Mouse (Mus musculus) granulocyte monocyte progenitor cell, adult 5-6 weeks (primary cell): ENCODE results near the gene Vcpkmt. TPM values are rescaled to one million over a fixed set of nuclear protein-coding genes. Genes with fewer than 3 reads are reported as not detected.

Experiments used
- ATAC-seq: replicated peaks from 2 replicates; pipeline ENCODE4 v1.8.0; 2016; ENCODE audit warnings: mild to moderate bottlenecking, moderate TSS enrichment, inconsistent platforms; ENCODE audit not compliant: poor library complexity, severe bottlenecking
- total RNA-seq, 2 experiments: library from RNA; stranded (forward) in 1 of 2; stranded (reverse) in 1 of 2; fragments of 200-712, 200-1000 nt in 1 of 2; fragments of >200 nt in 1 of 2; fragmentation: Nextera tagmentation in 1 of 2; gene quantifications; 2 replicates each; pipeline ENCODE4 v1.2.3; 2014 to 2017

Vcpkmt gene
- total RNA-seq, 2 experiments from 2014 or later = 7.0 to 17.4 TPM

DNA sequence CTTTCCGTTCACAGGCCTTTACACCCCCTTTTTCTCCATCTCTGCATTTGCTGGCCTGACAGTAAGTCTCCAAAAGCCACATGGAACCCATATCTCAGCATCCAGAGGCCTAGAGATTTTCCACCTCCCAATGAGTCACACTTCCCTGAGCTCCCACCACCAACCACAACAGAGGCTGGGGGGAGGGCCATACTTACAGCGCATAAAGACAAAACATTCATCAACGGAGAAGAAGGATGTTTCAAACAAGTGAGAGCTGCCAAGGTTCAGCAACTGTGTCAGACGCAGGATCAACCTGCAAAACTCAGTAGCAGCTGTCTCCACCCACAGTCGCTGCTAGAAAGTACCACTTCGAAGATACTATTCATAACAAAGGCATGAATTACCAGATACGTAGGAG is 43.5 kb downstream of the Vcpkmt start:
- peak; percentile 56 for ATAC-seq

DNA sequence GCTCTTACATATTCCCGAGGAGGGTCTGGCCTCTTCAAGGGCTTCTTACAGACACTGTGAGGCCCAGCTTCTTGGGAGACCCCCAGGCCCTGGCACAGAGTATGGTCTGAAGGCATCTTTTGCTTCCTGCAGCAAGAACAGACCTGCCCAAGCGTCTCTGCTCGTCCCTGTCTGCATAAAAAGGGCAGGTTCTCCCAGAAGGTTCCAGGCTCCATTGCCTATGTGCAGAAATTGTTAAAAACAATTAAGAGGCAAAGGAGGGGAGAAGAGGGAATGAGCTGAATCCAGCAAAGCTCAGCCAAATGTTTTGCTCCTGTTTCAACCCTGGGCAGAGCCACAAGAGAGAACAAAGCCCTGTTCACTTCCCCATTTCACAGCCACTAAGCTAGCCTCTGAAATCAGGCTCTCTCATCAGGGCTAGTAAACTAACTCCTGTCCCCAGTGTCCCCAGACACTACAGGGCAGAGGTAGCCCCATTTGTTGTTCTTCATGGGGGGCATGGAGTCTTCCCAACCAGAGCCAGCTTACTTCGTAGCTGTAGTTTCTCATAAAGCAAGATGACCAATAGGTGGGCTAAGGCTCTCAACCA is 44.4 kb downstream of the Vcpkmt start:
- ATAC-seq = peak; percentile 55

DNA sequence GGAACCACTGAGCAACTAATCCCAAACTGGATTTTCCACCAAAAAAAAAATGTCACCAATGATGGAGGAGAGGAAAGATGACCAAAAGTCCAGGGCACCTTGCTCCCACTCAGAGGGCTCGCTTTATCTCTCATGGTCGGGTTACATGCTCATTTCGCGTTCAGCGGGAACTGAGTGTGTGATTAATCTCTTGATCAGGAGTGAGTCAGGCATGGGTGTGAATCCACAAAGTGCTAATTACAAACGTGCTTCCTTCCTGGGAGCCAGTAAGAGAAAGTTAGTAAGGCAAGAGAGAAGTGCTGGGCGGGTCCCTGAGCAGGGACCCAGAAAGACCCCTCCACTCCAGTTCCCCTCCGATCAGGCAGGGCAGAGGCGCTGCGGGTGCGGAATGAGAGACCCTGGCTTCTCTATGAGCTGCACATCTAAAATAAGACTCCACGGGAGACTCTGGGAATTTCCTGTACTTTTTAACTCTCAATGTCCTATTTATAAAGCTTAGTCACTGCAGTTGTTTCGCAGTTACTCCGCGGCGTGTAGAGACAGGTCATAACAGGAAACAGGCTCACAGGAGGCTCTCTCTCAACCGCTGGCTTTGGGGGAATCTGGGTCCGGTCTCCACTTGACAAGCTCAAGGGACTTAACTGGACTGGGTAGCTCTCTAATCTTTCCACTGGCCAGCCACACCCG is 45.0 kb downstream of the Vcpkmt start:
- ATAC-seq = peak; percentile 64

DNA sequence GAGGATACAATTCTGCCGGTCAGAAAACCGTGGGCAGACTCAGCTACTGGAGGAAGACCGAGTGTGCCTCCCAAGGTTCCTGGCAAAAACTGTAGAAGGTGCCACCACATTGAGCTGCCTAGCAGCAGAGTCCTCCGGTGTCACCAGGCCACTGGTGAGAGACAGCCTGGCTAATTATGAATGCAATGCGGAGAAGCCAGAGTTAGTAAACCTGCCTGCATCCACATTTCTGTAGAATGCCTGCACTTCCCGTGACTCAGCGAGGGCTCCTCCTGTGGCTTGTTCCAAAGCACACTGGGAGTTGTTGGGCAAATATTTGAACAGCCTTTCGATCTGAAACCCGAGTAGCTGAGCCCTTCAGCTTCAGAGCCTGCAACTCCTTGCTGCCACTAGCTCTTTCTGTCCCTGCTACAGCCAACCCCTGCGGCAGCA is 45.6 kb downstream of the Vcpkmt start:
- peak; percentile 27 for ATAC-seq

DNA sequence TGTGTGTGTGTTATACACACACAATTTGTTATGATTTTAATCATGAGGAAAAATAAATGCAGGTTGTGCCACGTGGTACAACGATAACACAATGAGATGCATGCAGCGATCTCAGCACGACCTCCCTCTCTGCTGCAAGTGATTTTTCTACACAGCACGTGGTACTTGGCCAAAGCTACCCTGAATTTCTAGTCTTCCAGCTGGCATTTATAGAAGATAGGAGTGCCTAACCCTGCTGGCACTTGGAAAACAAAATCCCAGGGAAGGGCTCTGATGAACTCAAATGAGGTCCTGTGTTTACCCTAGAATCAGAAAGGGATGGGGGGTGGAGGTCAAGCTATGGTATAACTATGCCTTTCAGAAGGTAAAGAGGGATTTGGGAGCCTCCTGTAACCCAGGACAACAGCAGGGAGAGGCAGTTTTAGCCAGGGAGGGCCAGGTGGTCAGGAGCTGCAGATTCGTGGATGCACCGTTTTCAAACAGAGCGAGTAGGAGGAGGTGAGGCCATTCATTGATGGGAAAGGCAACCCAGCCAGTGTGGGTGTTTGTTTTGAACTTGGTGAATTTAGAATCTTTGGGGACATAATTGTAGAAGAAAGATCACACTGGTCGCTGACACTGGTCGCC is 46.1 kb downstream of the Vcpkmt start:
- ATAC-seq = no peak

DNA sequence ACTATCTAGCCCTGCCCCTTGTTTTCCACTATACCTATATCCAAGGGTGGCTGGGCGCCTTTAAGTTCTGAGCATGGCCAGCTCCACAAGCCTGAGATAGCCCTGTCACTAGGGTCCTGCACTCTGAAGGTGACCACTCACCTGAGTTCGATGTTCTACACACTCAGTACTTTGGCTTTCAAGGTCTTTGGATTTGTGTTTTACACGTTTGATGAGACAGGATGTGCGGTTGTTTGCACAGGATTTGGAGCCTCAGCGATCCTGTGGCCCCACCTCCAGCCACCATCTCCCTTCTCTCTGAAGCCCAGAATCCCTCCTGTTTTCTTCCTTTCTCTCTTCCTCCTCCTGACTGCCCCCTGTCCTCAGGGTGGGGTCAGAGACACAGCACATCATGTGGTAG is 49.6 kb downstream of the Vcpkmt start:
- no peak for ATAC-seq

DNA sequence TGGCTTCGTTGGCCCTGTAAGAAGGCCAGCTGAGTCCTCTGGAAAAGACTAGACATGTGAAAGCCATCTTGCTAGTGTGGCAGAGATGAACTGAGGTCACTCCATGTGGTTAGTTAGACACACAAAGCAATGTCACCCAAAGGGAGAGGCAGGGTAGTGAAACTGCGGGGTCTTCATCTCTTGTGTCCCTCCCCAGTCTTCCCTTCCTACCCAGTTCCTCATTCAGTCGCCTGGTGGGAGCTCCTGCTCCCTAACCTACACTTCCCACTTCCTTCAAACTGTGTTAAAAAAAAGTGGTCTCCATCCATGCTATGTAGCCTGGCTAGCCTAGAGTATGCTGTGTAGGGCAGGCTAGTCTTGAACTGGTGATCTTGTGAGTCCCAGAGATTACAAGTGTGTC is 50.3 kb downstream of the Vcpkmt start:
- peak; percentile 83 for ATAC-seq

DNA sequence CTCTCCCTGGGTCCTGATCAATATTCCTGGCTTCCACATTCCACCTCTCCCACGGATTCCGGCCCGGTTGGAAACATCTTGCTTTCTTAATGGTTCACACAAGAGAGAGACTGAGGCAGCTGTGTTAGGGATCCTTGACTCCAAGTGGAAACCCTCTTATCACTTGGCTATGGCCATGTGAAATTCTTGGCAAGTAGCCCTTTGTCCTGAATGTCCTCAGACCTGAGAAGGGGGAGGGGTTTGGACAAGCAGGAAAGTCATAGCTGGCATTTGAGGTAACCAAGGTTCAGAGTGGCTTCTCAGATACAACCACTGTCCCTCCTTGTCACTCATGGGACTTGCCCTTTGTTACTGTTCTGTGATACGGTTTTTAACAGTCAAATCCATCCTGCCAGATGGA is 50.7 kb downstream of the Vcpkmt start:
- no peak for ATAC-seq

DNA sequence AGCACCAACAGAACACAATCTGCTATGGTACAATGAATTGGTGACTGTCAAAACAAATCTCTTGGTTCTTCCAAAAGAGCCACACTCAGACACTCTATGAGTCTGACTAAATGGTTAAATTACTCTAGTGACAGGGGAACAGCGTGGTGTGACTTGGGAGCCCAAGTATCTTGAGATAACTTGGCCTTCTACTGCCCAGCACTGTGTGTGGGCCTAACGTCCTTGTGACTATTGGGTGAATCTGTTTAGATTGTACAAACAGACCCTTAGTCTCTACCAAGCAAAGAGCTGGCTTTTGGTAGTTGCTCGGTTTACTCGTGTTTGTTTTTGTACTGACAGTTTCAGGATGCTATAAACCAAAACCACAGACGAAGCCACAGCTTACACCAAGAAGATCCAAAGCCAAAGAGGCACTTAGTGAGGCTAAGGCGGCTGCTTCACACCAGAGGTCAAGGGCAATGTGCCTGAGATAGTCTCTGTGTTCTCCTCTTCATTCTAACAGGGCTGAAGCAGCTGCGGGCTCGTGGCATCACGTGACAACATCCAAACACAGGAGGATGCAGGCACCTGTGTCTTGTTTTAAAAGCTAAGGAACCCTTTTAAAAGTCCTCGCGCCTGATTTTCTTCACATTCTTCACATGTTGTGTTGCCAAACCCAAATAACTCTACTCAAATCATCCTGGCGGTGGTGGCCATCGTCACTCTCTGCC is 53.0 kb downstream of the Vcpkmt start:
- ATAC-seq = no peak

DNA sequence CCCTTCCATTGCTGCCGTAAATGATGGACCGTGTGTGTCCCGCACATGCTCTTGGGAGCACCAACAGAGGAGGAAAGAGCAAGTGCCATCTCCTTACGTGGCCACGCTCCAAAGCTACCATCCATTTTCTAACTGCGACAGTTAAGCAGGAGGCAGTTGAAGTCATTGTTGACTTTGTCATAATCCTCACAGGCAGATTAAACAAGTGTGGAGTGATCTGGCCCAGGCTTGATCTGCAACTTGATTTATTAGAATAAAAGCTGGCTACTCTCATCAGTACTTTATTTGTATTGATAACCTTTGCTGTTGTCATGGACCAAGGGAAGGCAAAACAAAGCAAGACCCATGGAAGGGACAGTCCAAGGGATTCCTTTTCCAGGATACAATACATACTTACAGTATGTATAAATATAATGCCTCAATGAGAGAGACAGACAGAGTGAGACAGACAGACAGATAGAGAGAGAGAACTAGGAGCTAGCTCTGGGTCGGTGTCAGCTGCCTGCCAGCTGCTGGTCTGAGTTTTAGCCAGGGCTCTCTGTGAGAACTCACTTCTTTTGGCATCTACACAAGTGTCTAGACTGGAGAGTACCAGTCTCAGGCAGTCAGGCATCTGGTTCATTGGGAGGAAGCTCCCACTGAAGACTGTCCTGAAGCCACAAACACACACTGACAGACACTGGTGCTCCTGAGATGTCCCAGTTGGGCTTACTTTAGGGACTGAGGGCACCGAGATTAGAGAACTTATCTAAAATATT is 54.4 kb downstream of the Vcpkmt start:
- ATAC-seq = no peak

Other genes with a start within 250 kb of the Vcpkmt start
- 51.7 and 51.9 TPM in 2 replicates for gene Nemf, start 225.9 kb downstream of the Vcpkmt start, total RNA-seq (2014; fragmentation: Nextera tagmentation)
- 119 and 139 TPM in 2 replicates for gene Nemf, start 225.9 kb downstream of the Vcpkmt start, total RNA-seq (2017)
- 84.7 and 85.7 TPM in 2 replicates for gene Arf6, start 210.9 kb downstream of the Vcpkmt start, total RNA-seq (2014; fragmentation: Nextera tagmentation)
- 148 and 154 TPM in 2 replicates for gene Arf6, start 210.9 kb downstream of the Vcpkmt start, total RNA-seq (2017)
- gene Gm9887, start 210.6 kb downstream of the Vcpkmt start, total RNA-seq (2014; fragmentation: Nextera tagmentation) = not detected in 2 replicates
- not detected in 2 replicates for gene Gm9887, start 210.6 kb downstream of the Vcpkmt start, total RNA-seq (2017)
- gene Sos2, start 98.8 kb upstream of the Vcpkmt start, total RNA-seq (2014; fragmentation: Nextera tagmentation) = 44.9 and 46.9 TPM in 2 replicates
- gene Sos2, start 98.8 kb upstream of the Vcpkmt start, total RNA-seq (2017) = 26.1 and 32.1 TPM in 2 replicates
- 21.0 and 39.0 TPM in 2 replicates for gene L2hgdh, start 141.8 kb upstream of the Vcpkmt start, total RNA-seq (2014; fragmentation: Nextera tagmentation)
- 26.4 and 34.6 TPM in 2 replicates for gene L2hgdh, start 141.8 kb upstream of the Vcpkmt start, total RNA-seq (2017)
- gene Atp5s, start 141.9 kb upstream of the Vcpkmt start, total RNA-seq (2014; fragmentation: Nextera tagmentation) = 18.9 and 30.4 TPM in 2 replicates
- 11.2 and 13.6 TPM in 2 replicates for gene Atp5s, start 141.9 kb upstream of the Vcpkmt start, total RNA-seq (2017)
- gene Cdkl1, start 208.2 kb upstream of the Vcpkmt start, total RNA-seq (2014; fragmentation: Nextera tagmentation) = not detected in 2 replicates
- not detected in 2 replicates for gene Cdkl1, start 208.2 kb upstream of the Vcpkmt start, total RNA-seq (2017)